Mouse (Mus musculus): ENCODE measurements around the gene Pex19. TPM values are rescaled to one million over a fixed set of nuclear protein-coding genes. Genes with fewer than 3 reads are reported as not detected.

The Pex19 gene
- total and polyA plus RNA-seq, 3 experiments = 26.3 to 53.6 TPM; not detected in 1

GRCm38 (mm10) chr1:172162959-172163358, 36.4 kb downstream of the Pex19 start:
- Histone ChIP-seq H3K27ac (ENCODE audit: control insufficient read depth, low read depth, low read length) (no peak overlapping the region), H3K79me2 (ENCODE audit: control insufficient read depth, insufficient read depth, low read length, poor library complexity) (peaks cover 8% of the 10 kb centered on the region), H3K27me3 (ENCODE audit: control insufficient read depth in 1 of 2, insufficient read depth in 2 of 2, low read length in 2 of 2) (no peaks in the 10 kb centered on the region), H3K9me3 (replicated peaks; ENCODE audit: insufficient read depth, low read length) (no peaks in the 10 kb centered on the region), H3K4me3 (ENCODE audit: control insufficient read depth in 1 of 2, insufficient read depth in 1 of 2, low read depth in 2 of 2, low read length in 2 of 2) (no peak overlapping the region), H3K4me1 (ENCODE audit: control insufficient read depth in 1 of 2, insufficient read depth in 2 of 2, low read length in 2 of 2) (peaks cover 6 to 11% of the 10 kb centered on the region in 2 experiments; a peak in 3 of 4 replicates), H3K9ac (ENCODE audit: control insufficient read depth, low read depth, low read length, poor library complexity, severe bottlenecking) (no peak overlapping the region), H3K36me3 (ENCODE audit: control insufficient read depth in 1 of 2, insufficient read depth in 2 of 2, low read length in 2 of 2) (peaks cover 17 to 23% of the 10 kb centered on the region in 2 experiments)
- TF ChIP-seq ZKSCAN1 (IDR thresholded peaks at IDR 0.05; ENCODE audit: low read depth, low read length) = no peak
- no peak for TF ChIP-seq MEF2A (IDR thresholded peaks at IDR 0.05; ENCODE audit: extremely low read depth, insufficient replicate concordance, low read depth, low read length, poor library complexity, severe bottlenecking)
- TF ChIP-seq MAZ (IDR thresholded peaks at IDR 0.05; ENCODE audit: low read depth, low read length) = no peak
- TF ChIP-seq ZC3H11A (IDR thresholded peaks at IDR 0.05; ENCODE audit: low read depth, low read length) = no peak
- TF ChIP-seq UBTF (IDR thresholded peaks at IDR 0.05; ENCODE audit: borderline replicate concordance, insufficient read depth, low read depth, low read length) = no peak
- no peak for DNase-seq (ENCODE audit: low read depth, low spot score)

DNA sequence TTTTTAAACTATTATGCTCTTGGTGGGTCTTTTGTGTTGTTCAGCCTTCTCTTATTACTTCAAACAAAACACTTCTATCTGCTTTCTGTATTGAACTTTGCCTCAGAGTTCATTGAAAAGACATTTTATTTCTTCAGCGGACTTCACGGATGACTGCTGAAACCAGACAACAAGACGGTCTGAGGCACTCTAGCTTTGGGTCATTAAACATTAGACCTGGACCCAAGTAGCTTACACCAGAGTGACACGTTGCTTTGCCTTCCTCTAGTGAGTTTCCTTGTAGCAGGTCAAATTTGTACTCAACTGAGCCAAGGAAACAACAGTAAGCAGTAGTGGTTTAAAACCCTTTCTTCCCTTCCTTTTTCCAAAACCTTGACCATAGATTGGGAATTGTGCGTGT, 41.4 kb downstream of the Pex19 start:
- H3K27ac ChIP-seq (ENCODE audit: control insufficient read depth, low read depth, low read length) = no peak overlapping the region
- peaks cover 2 to 7% of the 10 kb centered on the region in 2 experiments; a peak in 2 of 4 replicates for H3K4me1 ChIP-seq (ENCODE audit: control insufficient read depth in 1 of 2, insufficient read depth in 2 of 2, low read length in 2 of 2)
- no peaks in the 10 kb centered on the region for H3K27me3 ChIP-seq (ENCODE audit: control insufficient read depth in 1 of 2, insufficient read depth in 2 of 2, low read length in 2 of 2)
- H3K4me3 ChIP-seq (ENCODE audit: control insufficient read depth in 1 of 2, insufficient read depth in 1 of 2, low read depth in 2 of 2, low read length in 2 of 2) = no peak overlapping the region
- H3K9ac ChIP-seq (ENCODE audit: control insufficient read depth, low read depth, low read length, poor library complexity, severe bottlenecking) = no peak overlapping the region
- peaks cover 13 to 35% of the 10 kb centered on the region in 2 experiments for H3K36me3 ChIP-seq (ENCODE audit: control insufficient read depth in 1 of 2, insufficient read depth in 2 of 2, low read length in 2 of 2)
- H3K79me2 ChIP-seq (ENCODE audit: control insufficient read depth, insufficient read depth, low read length, poor library complexity) = peaks cover 5% of the 10 kb centered on the region; the same call in 1 of the 2 replicates
- TF ChIP-seq CHD2 (IDR thresholded peaks at IDR 0.05; ENCODE audit: low read length) = no peak
- TF ChIP-seq MAX (IDR thresholded peaks at IDR 0.05; ENCODE audit: low read length) = no peak
- TF ChIP-seq KAT2A (conservative IDR thresholded peaks at IDR 0.05; ENCODE audit: low read depth, low read length) = no peak
- TF ChIP-seq MYB (IDR thresholded peaks at IDR 0.05; ENCODE audit: low read depth, low read length) = no peak
- no peak for TF ChIP-seq SMC3 (IDR thresholded peaks at IDR 0.05; ENCODE audit: low read depth, low read length)
- no peak for TF ChIP-seq CTCF (IDR thresholded peaks at IDR 0.05 in 2 of 3, conservative IDR thresholded peaks at IDR 0.05 in 1 of 3; ENCODE audit: control insufficient read depth in 1 of 3, insufficient read depth in 1 of 3, low read depth in 2 of 3, low read length in 3 of 3, poor library complexity in 1 of 3, severe bottlenecking in 1 of 3)
- TF ChIP-seq TBP (IDR thresholded peaks at IDR 0.05; ENCODE audit: low read depth, low read length) = no peak
- TF ChIP-seq GATA1 (IDR thresholded peaks at IDR 0.05; ENCODE audit: low read depth, low read length) = no peak
- TF ChIP-seq USF2 (IDR thresholded peaks at IDR 0.05; ENCODE audit: borderline replicate concordance in 1 of 2, insufficient read depth in 1 of 2, low read depth in 1 of 2, low read length in 2 of 2) = no peak
- TF ChIP-seq CHD1 (IDR thresholded peaks at IDR 0.05; ENCODE audit: low read depth, low read length) = no peak
- no peak for TF ChIP-seq MEF2A (IDR thresholded peaks at IDR 0.05; ENCODE audit: extremely low read depth, insufficient replicate concordance, low read depth, low read length, poor library complexity, severe bottlenecking)
- TF ChIP-seq MAFK (IDR thresholded peaks at IDR 0.05; ENCODE audit: borderline replicate concordance, low read depth, low read length) = no peak
- no peak for TF ChIP-seq TCF12 (IDR thresholded peaks at IDR 0.05; ENCODE audit: low read depth, low read length)
- no peak for TF ChIP-seq POLR2A (IDR thresholded peaks at IDR 0.05; ENCODE audit: control insufficient read depth in 1 of 2, insufficient read depth in 1 of 2, low read depth in 1 of 2, low read length in 2 of 2, poor library complexity in 1 of 2)
- TF ChIP-seq SIN3A (IDR thresholded peaks at IDR 0.05; ENCODE audit: low read length) = no peak
- TF ChIP-seq MYC (IDR thresholded peaks at IDR 0.05; ENCODE audit: low read depth, low read length) = no peak
- no peaks in the 10 kb centered on the region for H3K9me3 ChIP-seq (replicated peaks; ENCODE audit: insufficient read depth, low read length)
- no peak for DNase-seq (ENCODE audit: low read depth, low spot score)

Measured in MEL (cell line).